Mouse (Mus musculus): ENCODE results near the gene Camk2d.

Gene Camk2d

DNA sequence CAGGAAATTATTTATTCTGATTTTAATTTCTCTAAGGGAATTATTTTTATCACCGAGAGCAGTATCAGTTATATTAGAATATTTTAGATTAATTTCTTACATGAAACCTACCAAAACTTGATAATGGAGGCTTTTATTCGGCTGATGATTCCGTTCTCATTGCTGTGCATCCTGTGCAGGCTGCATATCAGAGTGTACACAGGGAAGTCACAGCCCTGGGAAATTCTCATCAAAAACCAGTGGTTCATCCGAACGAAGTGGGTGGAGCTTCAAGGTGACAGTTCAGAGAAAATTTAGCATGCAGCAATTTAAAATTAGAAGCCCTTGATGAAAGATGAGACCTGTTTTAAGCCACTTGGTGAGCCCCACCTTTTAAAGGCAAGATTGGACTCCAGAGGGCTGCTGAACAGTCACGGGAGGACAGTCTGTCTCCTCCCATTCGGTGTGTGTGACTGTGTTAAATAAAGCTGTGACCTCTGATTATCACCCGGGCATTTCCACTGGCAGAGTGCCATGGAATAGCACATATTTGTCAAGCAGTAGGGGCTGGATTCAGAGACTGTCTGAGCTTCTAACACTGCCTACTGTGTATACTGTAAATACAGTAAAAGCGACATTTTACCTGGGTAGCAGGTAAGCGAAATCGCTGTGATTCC, 150.2 kb downstream of the Camk2d start:
- DNase-seq (ENCODE audit: low read depth, low spot score), result no peak

DNA sequence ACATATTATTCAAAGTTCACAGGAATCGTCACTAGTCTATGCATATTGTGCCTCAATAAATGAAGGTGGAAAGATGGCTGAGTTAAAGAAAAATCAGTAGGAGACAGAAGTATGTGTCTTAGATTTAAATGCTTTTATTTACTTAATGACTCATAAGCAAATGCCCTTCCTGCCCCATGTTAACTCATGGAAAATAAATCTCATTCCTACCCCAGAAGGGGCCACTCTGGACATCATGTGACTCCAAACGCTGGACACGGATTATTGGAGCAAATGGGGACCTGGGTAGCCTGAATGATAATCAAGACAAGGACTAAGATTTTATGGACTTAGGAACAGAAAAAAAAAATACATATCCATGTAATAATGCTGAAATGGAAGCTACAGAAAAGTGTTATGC, 151.5 kb downstream of the Camk2d start:
- DNase-seq (ENCODE audit: low read depth, low spot score), result no peak

DNA sequence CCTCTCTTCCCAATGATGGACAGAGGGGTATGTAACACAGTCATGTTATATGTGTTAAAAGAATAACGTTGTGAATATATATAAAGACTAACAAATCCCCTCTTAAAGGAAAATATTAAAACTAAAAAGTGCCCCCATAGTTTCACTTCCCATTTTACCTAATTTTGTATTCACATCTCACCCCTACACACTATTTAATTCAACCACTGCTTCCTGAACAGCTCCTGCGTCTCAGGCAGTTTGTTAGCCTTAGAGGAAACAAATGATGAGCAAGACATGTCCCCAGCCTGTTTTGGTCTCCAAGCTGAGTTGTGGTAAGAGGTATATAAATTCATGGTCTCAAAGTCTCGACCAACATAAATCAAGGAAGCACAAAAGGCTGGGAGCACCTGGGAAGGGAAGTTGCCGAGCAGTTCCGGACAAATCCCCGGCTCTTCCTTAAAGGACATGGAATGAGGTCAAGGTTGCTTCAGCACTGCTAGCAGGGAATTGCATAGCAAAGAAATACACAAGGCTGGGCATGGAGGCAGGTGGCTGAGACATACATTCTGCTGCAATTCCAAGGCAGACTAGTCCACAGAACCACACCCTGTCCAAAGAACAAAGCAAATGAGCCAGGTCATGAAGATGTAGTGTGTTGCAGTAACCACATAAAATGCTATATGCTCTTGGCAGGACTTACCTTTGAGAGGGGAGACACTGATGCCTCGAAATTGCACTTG, 155.4 kb downstream of the Camk2d start:
- peak; percentile 4 for DNase-seq (ENCODE audit: low read depth, low spot score)

DNA sequence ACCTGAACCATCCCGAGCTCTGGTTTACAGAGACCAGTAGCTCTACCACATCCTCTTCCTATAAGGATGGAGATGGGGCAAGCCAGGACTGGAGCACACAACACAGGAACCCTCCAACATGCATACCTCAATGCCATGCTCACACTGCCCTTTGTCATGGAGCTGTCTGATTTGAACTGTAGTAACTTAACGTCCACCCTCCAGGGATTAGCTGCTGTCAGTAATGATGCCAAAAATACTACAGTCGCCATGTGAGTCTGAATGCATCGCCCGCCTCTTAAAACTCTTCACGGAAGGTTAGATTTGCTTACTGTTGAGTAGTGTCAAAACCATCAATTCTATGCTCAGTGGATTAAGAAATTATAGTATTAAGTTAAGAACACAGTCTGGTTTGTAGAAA, 156.9 kb downstream of the Camk2d start:
- no peak for DNase-seq (ENCODE audit: low read depth, low spot score)

DNA sequence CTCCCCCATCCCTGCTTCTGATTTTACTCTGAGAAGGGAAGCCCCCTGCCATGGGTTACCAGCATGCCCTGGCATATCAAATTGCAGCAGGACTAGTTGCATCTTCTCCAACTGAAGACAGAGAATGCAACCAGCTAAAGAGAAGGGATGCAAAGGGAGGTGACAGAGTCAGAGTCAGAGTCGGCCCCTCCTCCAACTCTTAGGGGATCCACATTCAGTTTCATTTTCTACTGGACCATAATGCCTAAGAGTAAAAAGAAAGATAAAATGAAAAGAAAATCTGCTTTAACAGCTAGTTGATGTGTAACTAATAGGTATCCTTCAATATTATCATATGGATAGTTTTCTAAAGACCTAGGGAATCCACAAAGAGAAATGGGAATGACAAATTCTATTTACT, 162.3 kb downstream of the Camk2d start:
- no peak for DNase-seq (ENCODE audit: low read depth, low spot score)

DNA sequence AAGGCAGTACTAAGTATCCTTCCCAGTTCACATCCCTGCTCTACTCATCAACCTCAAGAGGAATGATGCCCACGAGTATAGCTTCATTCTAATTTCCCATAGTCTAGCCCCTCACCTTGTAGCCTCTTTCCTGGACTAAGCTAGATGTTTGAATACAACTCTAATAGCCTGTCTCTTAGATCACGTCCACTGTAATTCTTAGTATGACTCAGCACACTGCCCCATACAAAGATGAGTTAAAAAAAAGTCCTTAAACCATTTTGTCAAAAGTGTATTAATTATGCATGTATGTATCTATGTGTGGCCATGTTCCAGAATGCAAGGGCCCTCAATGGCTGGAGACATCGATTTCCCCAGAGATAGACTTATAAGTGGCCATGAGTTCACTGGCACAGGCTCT, 164.5 kb downstream of the Camk2d start:
- DNase-seq (ENCODE audit: low read depth, low spot score), result no peak

DNA sequence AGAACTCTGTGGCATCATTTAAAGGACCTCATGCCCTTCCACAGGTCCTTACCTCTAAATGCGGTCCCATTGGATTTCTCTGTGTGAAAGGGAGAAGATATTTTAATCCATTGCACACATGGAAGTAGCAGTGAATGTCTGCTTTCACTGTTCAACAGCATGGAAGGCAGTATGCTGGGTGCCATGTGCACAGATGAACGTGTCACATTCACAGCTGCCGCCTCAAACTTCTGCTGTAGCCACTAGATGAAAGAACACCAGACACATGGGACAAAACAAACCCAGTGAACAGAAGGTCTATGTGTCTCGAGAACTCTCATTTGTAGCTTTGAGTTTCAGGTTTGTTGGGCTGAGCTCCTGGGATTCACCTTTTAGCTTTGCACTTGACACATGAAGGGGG, 168.6 kb downstream of the Camk2d start:
- no peak for DNase-seq (ENCODE audit: low read depth, low spot score)

DNA sequence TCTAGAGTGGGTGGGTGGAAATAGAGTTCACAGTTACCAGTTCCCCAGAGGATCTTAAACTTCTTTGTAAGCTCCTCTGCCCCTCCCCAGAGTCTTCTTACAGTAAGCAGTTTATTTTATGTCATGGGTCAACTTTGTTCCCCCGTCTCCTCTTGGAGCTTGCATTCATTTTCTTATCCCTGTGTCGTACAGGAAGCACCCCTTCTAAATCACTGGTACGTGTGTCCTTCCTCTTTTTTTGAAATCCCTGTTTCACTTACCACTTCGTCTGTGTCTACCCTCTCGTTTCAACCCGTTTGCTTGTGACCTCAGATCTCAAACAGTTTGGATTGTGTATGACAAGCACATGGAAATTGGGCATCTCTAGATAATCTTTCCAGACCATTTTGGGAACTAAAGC, 174.0 kb downstream of the Camk2d start:
- no peak for DNase-seq (ENCODE audit: low read depth, low spot score)

DNA sequence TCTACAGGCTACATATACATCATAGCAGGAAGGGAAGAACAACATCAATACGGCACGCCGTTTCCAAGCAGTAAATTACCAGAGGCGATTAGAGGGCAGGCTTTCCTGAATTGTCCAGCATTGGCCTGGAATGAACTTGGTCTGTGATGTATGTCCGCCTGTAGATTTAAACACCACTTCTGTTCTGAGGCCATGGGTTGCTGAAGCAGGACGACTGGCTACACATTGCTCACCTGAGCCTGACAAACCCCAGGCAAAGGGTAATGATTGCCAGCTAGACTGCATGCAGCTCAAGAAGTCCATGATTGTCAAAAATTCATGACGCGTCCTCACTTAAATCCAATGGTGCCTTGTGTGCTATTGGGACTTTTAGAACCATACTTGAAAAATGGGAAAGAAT, 174.9 kb downstream of the Camk2d start:
- no peak for DNase-seq (ENCODE audit: low read depth, low spot score)

DNA sequence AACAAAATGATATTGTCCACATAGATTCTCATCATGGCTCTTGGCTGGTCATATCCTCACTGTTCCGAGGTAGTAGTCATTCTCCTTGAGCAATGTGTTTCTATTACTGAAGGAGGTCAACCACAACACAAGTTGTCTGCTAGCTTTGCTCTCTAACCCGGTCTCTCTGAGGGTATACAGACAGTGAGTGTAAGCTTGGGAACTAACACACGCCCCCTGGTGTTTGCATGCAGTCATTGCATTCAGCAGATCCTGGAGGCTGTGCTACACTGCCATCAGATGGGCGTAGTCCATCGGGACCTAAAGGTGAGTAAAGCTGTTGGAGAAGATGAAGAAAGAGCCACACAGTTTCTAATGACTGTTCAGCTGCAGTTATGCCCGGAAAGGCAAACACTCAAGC, 175.4 kb downstream of the Camk2d start:
- DNase-seq (ENCODE audit: low read depth, low spot score), result peak; percentile 84

DNA sequence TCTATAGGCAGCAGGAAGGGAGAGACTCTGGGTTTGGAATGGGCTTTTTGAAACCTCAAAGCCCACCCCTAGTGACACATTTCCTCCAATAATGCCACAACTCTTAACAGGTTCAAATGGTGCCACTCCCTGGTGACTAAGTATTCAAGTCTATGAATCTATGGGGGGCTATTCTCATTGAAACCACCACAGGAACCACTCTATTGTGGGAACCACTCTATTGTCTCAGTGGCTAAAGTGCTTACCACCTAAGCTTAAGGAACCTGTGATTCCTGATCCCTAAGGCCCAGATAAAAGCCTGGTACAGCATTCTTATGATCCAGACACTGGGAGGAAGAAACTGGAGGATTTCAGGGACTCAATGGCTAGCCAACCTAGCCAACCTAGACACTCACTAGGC, 179.9 kb downstream of the Camk2d start:
- peak; percentile 61 for DNase-seq (ENCODE audit: low read depth, low spot score)

DNA sequence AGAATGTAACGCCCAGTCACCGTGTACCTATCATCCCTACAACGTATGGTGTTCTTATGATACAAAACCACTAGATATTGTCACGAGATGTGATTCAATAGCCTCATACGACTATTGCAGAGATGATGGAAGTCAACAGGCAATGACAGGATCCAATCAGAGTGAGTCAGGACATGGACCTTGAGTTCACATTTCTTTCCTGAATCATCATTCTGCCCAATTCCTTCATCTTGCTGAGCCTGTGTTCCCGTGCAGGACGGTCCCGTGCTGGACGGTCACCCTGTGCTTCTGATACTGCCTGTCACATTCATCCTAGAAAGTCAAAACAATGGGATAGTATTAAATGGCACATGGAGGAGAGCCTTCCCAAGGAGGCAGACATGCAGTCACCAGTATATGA, 181.0 kb downstream of the Camk2d start:
- no peak for DNase-seq (ENCODE audit: low read depth, low spot score)

DNA sequence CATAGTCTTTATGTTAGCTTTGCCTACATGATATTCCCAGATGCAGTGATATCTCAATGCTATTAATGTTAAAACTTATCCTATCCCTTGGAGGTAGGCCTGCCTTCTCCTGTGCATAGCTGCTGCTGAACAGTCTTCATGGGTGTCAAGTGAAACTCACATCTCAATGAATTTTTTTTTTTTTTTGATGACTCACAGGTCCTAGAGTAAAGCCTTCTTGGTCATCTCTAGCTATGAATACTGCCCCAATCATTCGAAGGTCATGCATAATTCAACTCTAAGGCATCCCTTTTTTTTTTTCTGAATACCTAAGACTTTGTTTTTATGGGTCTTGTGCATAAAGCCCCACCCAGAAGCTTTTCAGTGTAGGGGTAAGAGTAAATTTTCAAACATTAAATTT, 181.8 kb downstream of the Camk2d start:
- no peak for DNase-seq (ENCODE audit: low read depth, low spot score)

DNA sequence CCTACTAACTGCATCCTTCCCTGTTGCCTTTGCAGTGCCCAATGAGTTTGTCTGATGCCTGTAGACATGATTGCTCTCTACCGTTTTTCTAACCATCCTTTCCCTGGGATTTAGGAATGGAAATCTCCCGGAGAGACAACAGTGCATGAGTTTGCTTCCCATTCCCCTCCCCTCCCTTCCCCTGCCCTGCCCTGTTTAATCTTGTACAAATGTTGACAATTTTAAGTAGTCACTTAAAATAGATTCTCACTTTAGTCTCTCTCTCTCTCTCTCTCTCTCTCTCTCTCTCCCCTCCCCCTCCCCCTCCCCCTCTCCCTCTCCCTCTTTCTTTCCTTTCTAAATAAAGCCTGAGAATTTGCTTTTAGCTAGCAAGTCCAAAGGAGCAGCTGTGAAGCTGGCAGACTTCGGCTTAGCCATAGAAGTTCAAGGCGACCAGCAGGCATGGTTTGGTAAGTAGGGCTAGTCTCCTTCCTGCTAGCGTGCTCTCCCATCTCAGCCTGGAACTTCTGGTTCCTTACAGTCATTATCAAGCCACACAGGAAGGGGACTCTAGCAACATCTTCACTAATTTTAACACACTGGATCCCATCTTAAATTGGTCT, 184.0 kb downstream of the Camk2d start:
- no peak for DNase-seq (ENCODE audit: low read depth, low spot score)

DNA sequence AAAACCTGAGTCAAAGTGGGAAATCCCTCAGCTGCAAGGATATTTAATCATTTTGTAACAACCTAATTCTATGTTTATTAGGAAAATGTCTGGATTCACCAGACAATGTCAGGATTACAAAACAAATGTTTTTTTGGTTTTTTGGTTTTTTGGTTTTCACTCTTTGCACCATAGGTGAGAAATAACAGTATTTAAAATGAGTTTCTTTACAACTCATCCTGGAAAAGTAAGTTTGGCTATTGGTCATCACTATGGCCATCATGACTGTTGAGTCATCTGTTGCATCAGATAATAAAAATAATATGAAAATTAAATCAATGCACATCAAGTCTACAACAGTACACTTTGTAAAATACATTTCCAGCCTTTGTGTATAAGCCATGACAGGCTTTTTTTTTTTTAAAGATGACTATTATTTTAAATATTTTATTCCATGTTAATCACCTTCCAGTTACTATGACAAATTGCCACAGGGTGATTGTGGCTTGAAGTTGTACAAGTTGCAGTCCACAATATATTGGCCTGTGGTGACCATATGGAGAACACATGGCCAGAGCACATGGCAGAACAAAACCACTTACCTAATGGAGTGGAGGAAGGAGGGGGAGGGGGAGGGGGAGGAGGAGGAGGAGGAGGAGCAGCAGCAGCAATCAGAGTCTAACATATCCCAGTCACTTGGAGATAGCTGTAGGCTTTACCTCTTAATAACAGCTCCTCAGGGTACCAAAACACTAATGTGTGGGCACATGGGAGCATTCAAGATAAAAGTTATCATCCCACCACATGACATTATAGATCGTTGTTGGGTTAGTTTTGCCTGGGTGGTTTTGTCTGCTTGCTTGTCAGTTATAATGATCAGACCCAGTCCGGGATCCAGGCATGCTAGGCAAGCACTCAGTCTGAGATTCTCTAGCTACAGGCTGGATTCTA, 197.2 kb downstream of the Camk2d start:
- DNase-seq (ENCODE audit: low read depth, low spot score), result no peak

DNA sequence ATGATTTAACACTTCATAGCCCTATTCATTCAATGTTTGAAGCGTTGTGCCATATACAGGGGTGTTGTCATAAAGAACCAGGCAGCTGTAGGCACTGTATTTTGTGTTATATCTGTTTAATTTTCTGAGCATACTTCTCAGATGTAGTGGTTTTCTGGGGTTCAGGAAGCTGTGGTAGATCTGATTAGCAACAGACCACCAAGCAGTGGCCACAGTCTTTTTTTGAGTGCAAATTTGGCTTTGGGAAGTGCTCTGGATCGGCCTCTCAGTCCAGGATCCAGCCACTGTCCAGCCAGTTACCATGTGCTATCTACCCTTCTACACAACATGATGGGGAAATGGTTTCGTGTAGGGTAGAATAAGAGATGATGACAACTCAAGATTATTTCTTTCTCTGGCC, 199.8 kb downstream of the Camk2d start:
- DNase-seq (ENCODE audit: low read depth, low spot score), result no peak

DNA sequence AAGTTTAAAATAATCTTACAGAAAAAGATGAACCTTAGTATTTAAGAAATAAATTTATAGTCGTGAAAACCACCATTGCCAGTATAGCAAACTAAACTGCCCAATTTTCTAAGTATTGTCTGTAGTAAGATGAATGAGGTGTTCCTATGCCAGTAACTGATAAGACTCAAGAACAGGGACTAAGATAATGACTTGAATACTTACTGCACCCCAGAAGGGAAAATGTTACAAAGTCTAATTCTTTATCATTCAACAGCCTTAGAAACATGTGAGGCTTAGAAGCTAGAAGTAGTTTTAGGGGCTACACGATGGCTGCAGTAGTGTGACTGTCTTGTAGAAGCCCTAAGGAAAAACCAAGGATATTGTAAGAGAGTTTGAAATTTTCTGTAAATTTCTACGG, 200.9 kb downstream of the Camk2d start:
- DNase-seq (ENCODE audit: low read depth, low spot score), result no peak

DNA sequence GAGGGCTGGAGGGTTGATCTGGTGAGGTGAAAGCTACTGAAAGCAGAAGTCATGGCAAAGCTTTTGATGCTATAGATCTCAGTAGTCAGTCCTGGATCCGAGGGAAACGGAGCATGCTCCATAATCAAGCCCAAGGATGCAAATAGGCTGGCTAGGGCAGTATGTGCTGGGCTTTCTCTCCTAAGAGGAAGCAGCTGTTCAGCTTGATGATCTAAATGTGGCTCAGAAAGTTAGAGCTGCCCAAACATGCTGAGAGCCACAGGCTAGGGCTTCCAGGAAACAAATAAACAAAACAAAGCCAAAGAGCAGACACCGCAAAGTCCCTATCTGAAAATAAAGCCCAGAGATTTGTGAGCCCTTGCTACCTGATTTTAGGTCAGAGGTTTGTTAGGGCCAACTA, 201.7 kb downstream of the Camk2d start:
- no peak for DNase-seq (ENCODE audit: low read depth, low spot score)

DNA sequence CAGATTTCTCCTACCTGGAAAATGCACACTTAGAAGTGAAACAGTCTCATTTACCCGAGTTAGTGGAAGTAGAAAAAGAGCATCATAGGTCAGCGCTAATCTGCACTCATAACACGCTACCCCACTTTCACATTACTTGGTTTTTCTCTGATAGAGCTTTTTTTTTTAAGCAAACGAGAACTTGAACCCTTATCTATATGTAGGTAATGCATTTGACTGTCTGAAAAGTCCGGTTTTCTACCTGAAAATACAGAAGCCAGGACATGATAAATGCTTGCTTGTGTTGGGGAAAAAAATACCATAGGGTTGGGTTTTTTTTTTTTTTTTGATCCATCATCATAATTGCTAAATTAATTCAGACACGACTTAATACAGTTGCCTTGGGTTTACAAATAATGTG, 206.9 kb downstream of the Camk2d start:
- no peak for DNase-seq (ENCODE audit: low read depth, low spot score)

DNA sequence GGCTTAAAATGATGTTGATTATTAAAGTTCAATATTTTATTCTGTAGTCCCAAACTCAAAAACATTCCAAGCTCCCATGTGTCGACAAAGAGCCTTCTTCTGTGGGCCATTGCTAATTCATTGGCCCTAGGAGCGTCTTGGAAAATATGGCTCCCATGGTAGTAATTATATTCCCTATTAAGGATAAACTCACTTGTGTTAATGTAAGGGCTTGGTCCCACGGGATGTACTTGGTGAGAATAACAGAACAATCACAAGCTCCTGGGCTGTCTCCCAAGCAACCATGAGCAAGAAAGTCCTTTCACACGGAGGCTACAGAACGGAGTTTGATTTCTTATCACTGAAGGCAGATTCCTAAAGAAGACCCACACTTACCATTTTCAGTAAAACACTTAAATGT, 208.9 kb downstream of the Camk2d start:
- DNase-seq (ENCODE audit: low read depth, low spot score), result no peak

DNA sequence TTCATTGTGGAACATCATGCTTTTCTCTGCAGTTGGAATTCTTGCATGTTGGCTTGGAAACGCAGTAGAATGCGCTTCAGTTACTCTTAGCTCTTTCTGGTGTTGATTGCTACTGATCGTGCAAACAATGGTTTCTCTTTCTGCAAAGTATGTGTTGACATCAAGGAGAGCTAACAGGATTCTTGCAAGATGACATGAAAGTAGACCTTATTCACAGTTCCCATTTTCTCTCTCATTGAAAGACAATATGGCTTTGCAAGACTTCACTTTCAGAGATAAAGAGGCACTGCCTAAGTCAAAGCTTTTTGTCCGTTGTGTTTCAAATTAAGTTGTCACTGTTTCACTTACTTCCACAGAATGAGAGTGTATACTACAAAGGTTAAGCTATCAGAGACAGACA, 210.0 kb downstream of the Camk2d start:
- peak; percentile 49 for DNase-seq (ENCODE audit: low read depth, low spot score)

DNA sequence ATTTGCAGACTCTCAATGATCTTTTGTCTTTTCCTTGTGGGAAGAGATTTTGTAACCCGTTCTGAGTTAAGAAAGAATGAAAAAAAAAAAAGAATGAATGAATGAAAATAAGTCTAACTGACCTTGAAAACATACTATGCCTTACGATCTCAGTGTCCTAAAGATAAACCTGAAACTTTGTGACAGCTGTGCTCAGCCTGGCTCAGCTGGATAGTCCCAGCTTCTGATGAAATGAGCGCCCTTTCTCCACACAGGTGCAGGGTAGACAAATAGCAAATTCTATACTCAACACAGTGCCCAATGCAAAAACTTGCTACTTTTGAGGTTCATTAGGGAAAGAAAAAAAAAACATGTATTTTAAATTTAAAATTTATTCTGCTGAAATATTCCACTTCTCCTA, 213.8 kb downstream of the Camk2d start:
- no peak for DNase-seq (ENCODE audit: low read depth, low spot score)
